Mouse (Mus musculus): ENCODE data around the gene Cfap44. TPM values are rescaled to one million over a fixed set of nuclear protein-coding genes. Genes with fewer than 3 reads are reported as not detected.

Gene Cfap44
- total RNA-seq (2021): 10 to 100 TPM; 10.4 to 12.2 TPM
- long read RNA-seq, partial matches to known transcripts: 2 of 6 reads
- long read RNA-seq, other reads (novel, unspliced or antisense): 3 of 6 reads

GRCm38 (mm10) chr16:44394577-44395243 is at the start of gene Cfap44:
Gene Cfap44 (plus strand): TSS chr16:44394796.
- DNase-seq (ENCODE audit: low spot score in 2 of 2): peak; percentile 89 to 91

- peak; percentile 93 to 95 for DNase-seq (ENCODE audit: low spot score in 2 of 2)
These were observed 47.3 kb upstream of the Cfap44 start, which contains the start of gene Spice1 for GRCm38 (mm10) chr16:44347071-44347901. Gene Spice1 (plus strand): TSS chr16:44347121.

GRCm38 (mm10) chr16:44349801-44350397 is 44.7 kb upstream of the Cfap44 start:
- DNase-seq (ENCODE audit: low spot score in 2 of 2): no peak

- no peak for DNase-seq (ENCODE audit: low spot score in 2 of 2)
These were observed 38.3 kb upstream of the Cfap44 start for GRCm38 (mm10) chr16:44356291-44356690.

- no peak for DNase-seq (ENCODE audit: low spot score in 2 of 2)
These were observed 36.9 kb upstream of the Cfap44 start for GRCm38 (mm10) chr16:44357571-44358268.

- peak; percentile 25 to 33 for DNase-seq (ENCODE audit: low spot score in 2 of 2)
These were observed 32.4 kb upstream of the Cfap44 start for GRCm38 (mm10) chr16:44361921-44362890.

- DNase-seq (ENCODE audit: low spot score in 2 of 2): no peak
These were observed 29.1 kb upstream of the Cfap44 start for GRCm38 (mm10) chr16:44365522-44365921.

GRCm38 (mm10) chr16:44375459-44375858 is 19.1 kb upstream of the Cfap44 start:
- DNase-seq (ENCODE audit: low spot score in 2 of 2): no peak

- no peak for DNase-seq (ENCODE audit: low spot score in 2 of 2)
These were observed 14.6 kb upstream of the Cfap44 start for GRCm38 (mm10) chr16:44380006-44380405.

GRCm38 (mm10) chr16:44381578-44381977 is 13.0 kb upstream of the Cfap44 start:
- no peak for DNase-seq (ENCODE audit: low spot score in 2 of 2)

- DNase-seq (ENCODE audit: low spot score in 2 of 2): no peak
These were observed 11.0 kb upstream of the Cfap44 start for GRCm38 (mm10) chr16:44383549-44383948.

GRCm38 (mm10) chr16:44384251-44384650 is 10.3 kb upstream of the Cfap44 start:
- no peak for DNase-seq (ENCODE audit: low spot score in 2 of 2)

- peak; percentile 45 to 58 for DNase-seq (ENCODE audit: low spot score in 2 of 2)
These were observed 2.6 kb upstream of the Cfap44 start for GRCm38 (mm10) chr16:44391877-44392548.

- no peak for DNase-seq (ENCODE audit: low spot score in 2 of 2)
These were observed 10.3 kb downstream of the Cfap44 start for GRCm38 (mm10) chr16:44404933-44405332.

GRCm38 (mm10) chr16:44407211-44407610 is 12.6 kb downstream of the Cfap44 start:
- no peak for DNase-seq (ENCODE audit: low spot score in 2 of 2)

GRCm38 (mm10) chr16:44408290-44408689 is 13.7 kb downstream of the Cfap44 start:
- no peak for DNase-seq (ENCODE audit: low spot score in 2 of 2)

GRCm38 (mm10) chr16:44410176-44410575 is 15.6 kb downstream of the Cfap44 start:
- DNase-seq (ENCODE audit: low spot score in 2 of 2): no peak

GRCm38 (mm10) chr16:44417596-44417995 is 23.0 kb downstream of the Cfap44 start:
- DNase-seq (ENCODE audit: low spot score in 2 of 2): no peak

- no peak for DNase-seq (ENCODE audit: low spot score in 2 of 2)
These were observed 27.1 kb downstream of the Cfap44 start for GRCm38 (mm10) chr16:44421735-44422134.

Measured in layer of hippocampus, postnatal 10 days (tissue).